Mouse (Mus musculus) spleen, adult 10 weeks (tissue): Measurements from ENCODE around the gene Mmrn1. TPM values are rescaled to one million over a fixed set of nuclear protein-coding genes. Genes with fewer than 3 reads are reported as not detected.

Source experiments
- polyA plus RNA-seq: library from polyadenylated mRNA; stranded (reverse); fragments of 350-450 nt; fragmentation: Illumina TruSeq; extraction: RNeasy Lipid Tissue Mini Kit (QIAGEN cat#74804); gene quantifications from one replicate; pipeline ENCODE4 v1.2.3, GENCODE M21; 2015; ENCODE audit warnings: low replicate concordance; ENCODE audit not compliant: insufficient read depth

Mmrn1 gene
- 3.6 TPM for polyA plus RNA-seq

GRCm38 (mm10) chr6:60924676-60925075, at the start of gene Mmrn1:
Mmrn1 (plus strand) TSS chr6:60924976.

Other genes starting within 250 kb of the Mmrn1 start
- 222 TPM for gene Snca, start 95.1 kb upstream of the Mmrn1 start, polyA plus RNA-seq